Mouse (Mus musculus) myocyte (in vitro differentiated cells): ENCODE measurements around the gene Olfr1274-ps.

Source experiments
- E2F4 ChIP-seq: IDR thresholded peaks from one replicate; pipeline ENCODE4 v1.6.1; 2011; ENCODE audit warnings: mild to moderate bottlenecking, control low read depth, moderate library complexity; ENCODE audit not compliant: insufficient read depth
- POLR2A ChIP-seq: IDR thresholded peaks from one replicate; pipeline ENCODE4 v1.6.1; 2011; ENCODE audit warnings: low read depth, mild to moderate bottlenecking, control low read depth, moderate library complexity; ENCODE audit not compliant: insufficient read length
- POLR2AphosphoS2 ChIP-seq: IDR thresholded peaks from one replicate; pipeline ENCODE4 v1.6.1; 2011; ENCODE audit warnings: low read depth, control low read depth; ENCODE audit not compliant: insufficient read length
- SRF ChIP-seq: IDR thresholded peaks from one replicate; pipeline ENCODE4 v1.6.1; 2011; ENCODE audit warnings: low read depth; ENCODE audit not compliant: control insufficient read depth, insufficient read length
- USF1 ChIP-seq: IDR thresholded peaks from one replicate; pipeline ENCODE4 v1.6.1; 2011; ENCODE audit warnings: low read depth, mild to moderate bottlenecking, control low read depth, moderate library complexity

DNA sequence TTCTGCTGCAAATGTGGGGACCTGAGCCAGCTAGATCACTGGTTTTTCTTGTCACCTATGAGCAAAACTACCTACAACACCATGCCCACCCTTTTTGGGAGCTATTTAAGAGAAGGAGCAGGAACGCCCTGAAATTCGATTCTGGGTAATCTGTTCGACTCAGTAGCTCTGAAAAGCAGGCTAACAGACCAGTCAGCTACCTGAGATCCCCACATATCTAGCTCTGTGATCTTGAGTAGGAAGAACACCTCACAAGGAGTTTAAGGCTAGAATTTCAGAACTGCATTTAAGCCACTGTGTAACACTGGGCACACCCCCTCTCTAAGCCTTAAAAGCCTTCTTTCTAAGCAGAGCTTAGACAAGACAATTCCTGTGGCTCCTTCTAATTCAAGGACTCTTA is 53.9 kb downstream of the Olfr1274-ps start:
- TF ChIP-seq POLR2A (no peak), SRF (no peak), USF1 (no peak), E2F4 (no peak), POLR2AphosphoS2 (no peak)
